Mouse (Mus musculus) hindbrain, embryonic 14.5 days (tissue): ENCODE data around the gene Exosc10. TPM values are rescaled to one million over a fixed set of nuclear protein-coding genes. Genes with fewer than 3 reads are reported as not detected.

Experiments used
- ATAC-seq: fragments of 200-750 bp; cut with Nextera tagmentation; 2 replicates; pipeline ENCODE4 v1.8.0; 2017; ENCODE audit warnings: moderate number of reproducible peaks, mild to moderate bottlenecking, moderate TSS enrichment, moderate library complexity; ENCODE audit not compliant: low FRiP score
- DNase-seq: peaks from one replicate; pipeline ENCODE4 v3.0.0-alpha.2; 2015; ENCODE audit warnings: low spot score
- H3K27ac ChIP-seq: fragments of 300-500 bp; sonication (generic); 2 replicates; pipeline ENCODE4 v1.5.1; 2014; ENCODE audit warnings: mild to moderate bottlenecking, moderate library complexity
- H3K27me3 ChIP-seq: fragments of 300-500 bp; sonication (generic); 2 replicates; pipeline ENCODE4 v1.6.1; 2014; ENCODE audit warnings: mild to moderate bottlenecking, low read length, mixed read lengths; ENCODE audit not compliant: control insufficient read depth, insufficient read depth
- H3K36me3 ChIP-seq: fragments of 300-500 bp; sonication (generic); replicated peaks from 2 replicates; pipeline ENCODE4 v1.6.1; 2014; ENCODE audit not compliant: control insufficient read depth, insufficient read depth
- H3K4me1 ChIP-seq: fragments of 300-500 bp; sonication (generic); replicated peaks from 2 replicates; pipeline ENCODE4 v1.6.1; 2014; ENCODE audit warnings: antibody characterized with exemption, low read length, mixed read lengths; ENCODE audit not compliant: control insufficient read depth, insufficient read depth
- H3K4me2 ChIP-seq: fragments of 300-500 bp; sonication (generic); replicated peaks from 2 replicates; pipeline ENCODE4 v1.6.1; 2014; ENCODE audit warnings: mild to moderate bottlenecking, moderate library complexity
- H3K4me3 ChIP-seq: fragments of 300-500 bp; sonication (generic); replicated peaks from 2 replicates; pipeline ENCODE4 v1.5.1; 2014; ENCODE audit warnings: mild to moderate bottlenecking, low read length
- H3K9ac ChIP-seq: fragments of 300-500 bp; sonication (generic); 2 replicates; pipeline ENCODE4 v1.6.1; 2014
- H3K9me3 ChIP-seq: fragments of 300-500 bp; sonication (generic); 2 replicates; pipeline ENCODE4 v1.6.1; 2016; ENCODE audit warnings: low read length; ENCODE audit not compliant: control insufficient read depth
- WGBS: fragments of 180-500 bp; shearing (Covaris S2); extraction: QIAGEN DNeasy Blood & Tissue Kit; methylation state at CpG from one replicate; pipeline ENCODE4 v1.1.7; 2014; 5-methylcytosine and 5-hydroxymethylcytosine counted together
- polyA plus RNA-seq: library from polyadenylated mRNA; unstranded; fragments of >200 nt; fragmentation: Nextera tagmentation; extraction: Ambion mirVana; gene quantifications from 2 replicates; pipeline ENCODE4 v1.2.1, GENCODE M21; 2014

Exosc10 gene
- polyA plus RNA-seq, 1 experiment from 2014 or later: 85.9 TPM

- DNase-seq (no peak), ATAC-seq (no peak)
- Histone ChIP-seq H3K4me2 (no peak overlapping the region), H3K27me3 (no peaks in the 10 kb centered on the region), H3K4me1 (peaks cover 6% of the 10 kb centered on the region), H3K36me3 (peaks cover 78% of the 10 kb centered on the region), H3K9ac (no peak overlapping the region), H3K4me3 (no peak overlapping the region), H3K9me3 (no peaks in the 10 kb centered on the region), H3K27ac (no peak overlapping the region)
- 95% methylated on average over 17 of the region's 17 CpGs for WGBS
Measured at GRCm38 (mm10) chr4:148562676-148563075, 4.4 kb downstream of the Exosc10 start.

DNA sequence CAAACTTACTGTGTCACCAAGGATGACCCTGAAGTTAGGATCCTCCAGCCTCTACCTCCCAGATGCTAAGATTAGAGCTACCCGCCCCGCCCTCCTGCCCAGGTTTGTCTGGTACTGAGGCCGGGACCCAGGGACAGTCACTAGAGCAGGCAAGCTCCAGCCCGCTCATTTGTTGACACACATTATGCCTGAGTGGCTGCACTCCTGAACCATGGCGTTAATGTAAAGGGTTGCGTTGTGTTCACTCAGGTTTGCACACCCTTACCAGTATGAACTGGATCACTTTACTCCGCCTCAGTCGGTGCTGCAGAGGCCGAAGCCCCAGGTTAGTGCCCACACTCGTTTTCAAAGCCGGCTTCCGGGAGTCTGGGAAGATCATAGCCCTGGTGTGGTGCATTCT lies 5.4 kb downstream of the Exosc10 start:
- H3K4me3 ChIP-seq: no peak overlapping the region
- no peaks in the 10 kb centered on the region for H3K9me3 ChIP-seq
- DNase-seq (no peak), ATAC-seq (no peak)
- H3K36me3 ChIP-seq: peaks cover 87% of the 10 kb centered on the region
- no peak overlapping the region for H3K27ac ChIP-seq
- H3K27me3 ChIP-seq: no peaks in the 10 kb centered on the region
- WGBS: 93% methylated on average over 12 of the region's 12 CpGs
- H3K4me1 ChIP-seq: peaks cover 6% of the 10 kb centered on the region
- H3K9ac ChIP-seq: no peak overlapping the region
- no peak overlapping the region for H3K4me2 ChIP-seq

- WGBS: 89% methylated on average over 10 of the region's 10 CpGs
- no peak for ATAC-seq
Measured at GRCm38 (mm10) chr4:148570138-148570537, 11.9 kb downstream of the Exosc10 start.

DNA sequence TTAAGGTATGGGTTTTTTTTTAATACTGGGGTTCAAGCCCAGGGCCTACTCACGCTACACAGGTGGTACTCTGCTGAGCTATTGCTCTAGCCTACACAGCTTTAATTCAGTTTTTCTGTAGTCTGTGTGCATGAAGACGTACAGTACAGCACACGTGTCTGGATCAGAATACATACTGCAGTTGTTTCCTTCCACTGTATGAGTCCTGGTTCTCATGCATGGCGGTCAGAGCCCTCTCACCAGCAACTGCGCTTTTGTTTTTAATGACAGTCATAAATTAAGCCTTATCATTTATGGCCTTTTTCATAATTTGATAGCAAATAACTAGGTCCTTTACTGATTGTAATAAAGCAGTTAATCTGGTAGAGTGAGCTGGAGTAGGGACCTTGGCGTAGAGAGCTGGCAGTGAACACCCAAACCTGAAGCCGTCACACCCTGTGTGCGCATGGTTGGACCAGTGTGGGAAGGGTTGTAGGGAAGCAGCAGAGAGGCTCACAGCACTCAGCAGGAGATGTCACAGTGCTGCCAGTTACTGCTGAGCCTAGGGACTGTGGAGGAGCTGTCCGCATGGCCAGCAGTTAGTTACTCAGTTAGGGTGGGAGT lies 12.6 kb downstream of the Exosc10 start:
- no peak overlapping the region for H3K27ac ChIP-seq
- no peak for ATAC-seq
- H3K27me3 ChIP-seq: no peaks in the 10 kb centered on the region
- H3K4me1 ChIP-seq: no peaks in the 10 kb centered on the region
- peaks cover 100% of the 10 kb centered on the region for H3K36me3 ChIP-seq
- H3K4me3 ChIP-seq: no peak overlapping the region
- H3K4me2 ChIP-seq: no peak overlapping the region
- H3K9me3 ChIP-seq: no peaks in the 10 kb centered on the region
- WGBS: 98% methylated on average over 9 of the region's 9 CpGs
- no peak overlapping the region for H3K9ac ChIP-seq
- no peak for DNase-seq

More at GRCm38 (mm10) chr4:148570138-148570537, 11.9 kb downstream of the Exosc10 start:
- DNase-seq: no peak
- no peak overlapping the region for H3K4me3 ChIP-seq
- no peaks in the 10 kb centered on the region for H3K9me3 ChIP-seq
- no peak overlapping the region for H3K9ac ChIP-seq
- no peak overlapping the region for H3K4me2 ChIP-seq
- H3K4me1 ChIP-seq: no peaks in the 10 kb centered on the region
- H3K36me3 ChIP-seq: peaks cover 100% of the 10 kb centered on the region
- no peak overlapping the region for H3K27ac ChIP-seq
- H3K27me3 ChIP-seq: no peaks in the 10 kb centered on the region

- Histone ChIP-seq H3K4me2 (no peak overlapping the region), H3K36me3 (peaks cover 100% of the 10 kb centered on the region), H3K4me3 (no peak overlapping the region), H3K9ac (no peak overlapping the region), H3K27me3 (no peaks in the 10 kb centered on the region), H3K9me3 (no peaks in the 10 kb centered on the region), H3K27ac (no peak overlapping the region), H3K4me1 (no peaks in the 10 kb centered on the region)
- DNase-seq (no peak), ATAC-seq (no peak)
- 96% methylated on average over 7 of the region's 7 CpGs for WGBS
Measured at GRCm38 (mm10) chr4:148573222-148573621, 15.0 kb downstream of the Exosc10 start.

DNA sequence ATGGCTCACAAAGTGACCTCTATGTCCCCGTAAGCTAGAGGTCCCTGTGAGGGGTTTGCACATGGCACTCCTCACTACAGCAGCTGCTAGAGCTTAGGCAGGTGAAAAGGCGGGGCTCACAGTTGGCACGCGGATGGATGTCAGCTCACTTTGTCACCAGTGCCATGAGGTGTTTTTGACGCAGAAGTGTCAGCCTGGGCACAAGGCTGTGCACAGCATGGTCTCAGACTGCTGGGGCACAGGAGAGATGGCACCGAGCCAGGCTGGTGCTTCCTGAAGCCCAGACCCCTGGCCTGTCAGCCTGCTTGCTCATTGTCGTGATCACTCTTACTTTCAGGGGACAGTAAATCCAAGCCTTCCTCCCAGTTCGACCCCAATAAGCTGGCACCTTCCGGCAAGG lies 22.5 kb downstream of the Exosc10 start:
- ATAC-seq (no peak), DNase-seq (no peak)
- Histone ChIP-seq H3K27me3 (no peaks in the 10 kb centered on the region), H3K36me3 (peaks cover 77% of the 10 kb centered on the region), H3K9ac (no peak overlapping the region), H3K4me2 (no peak overlapping the region), H3K4me3 (no peak overlapping the region), H3K9me3 (no peaks in the 10 kb centered on the region), H3K27ac (no peak overlapping the region), H3K4me1 (no peaks in the 10 kb centered on the region)
- 92% methylated on average over 9 of the region's 9 CpGs for WGBS

DNA sequence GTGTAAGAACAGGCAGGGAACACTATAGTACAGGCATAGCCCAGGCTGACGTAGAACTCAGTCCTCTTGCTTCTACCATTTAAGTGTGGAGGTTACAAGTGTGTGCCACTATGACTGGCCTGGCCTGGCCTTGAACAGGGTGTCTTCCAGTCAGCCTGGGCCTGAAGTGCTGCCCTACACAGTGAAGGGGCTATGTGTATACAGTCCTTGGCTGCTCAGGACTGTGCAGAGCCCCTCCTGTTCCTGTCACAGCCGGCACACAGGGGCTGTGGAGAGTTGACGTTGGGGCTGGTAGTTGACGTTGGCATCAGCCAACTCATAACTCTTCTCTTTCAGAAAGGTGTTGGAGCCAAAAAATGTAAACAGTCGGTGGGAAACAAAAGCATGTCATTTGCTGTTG lies 23.2 kb downstream of the Exosc10 start:
- Histone ChIP-seq H3K9ac (no peak overlapping the region), H3K4me1 (no peaks in the 10 kb centered on the region), H3K4me3 (no peak overlapping the region), H3K4me2 (no peak overlapping the region), H3K9me3 (no peaks in the 10 kb centered on the region), H3K36me3 (peaks cover 70% of the 10 kb centered on the region), H3K27me3 (no peaks in the 10 kb centered on the region), H3K27ac (no peak overlapping the region)
- WGBS: 93% methylated on average over 5 of the region's 5 CpGs
- DNase-seq (no peak), ATAC-seq (no peak)

DNA sequence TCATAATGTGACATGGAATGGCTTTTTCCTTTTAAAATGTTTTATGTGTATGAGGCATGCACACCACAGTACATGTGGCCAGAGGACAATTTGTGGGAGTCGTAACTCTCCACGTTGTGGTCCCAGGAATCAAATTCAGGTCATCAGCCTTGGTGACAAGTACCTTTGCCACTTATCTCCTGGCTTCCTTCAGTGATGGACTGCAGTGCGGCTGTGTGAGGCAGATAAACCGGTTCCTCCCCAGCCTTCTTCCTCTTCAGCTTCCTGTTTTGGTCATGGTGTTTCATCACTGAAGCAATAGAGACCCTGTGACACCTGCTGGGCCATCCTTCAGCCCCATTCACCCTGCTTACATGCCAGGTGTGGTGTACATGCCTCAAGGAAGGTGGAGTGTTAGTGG lies 25.0 kb downstream of the Exosc10 start:
- H3K36me3 ChIP-seq: peaks cover 52% of the 10 kb centered on the region

GRCm38 (mm10) chr4:148586648-148587047 lies 28.4 kb downstream of the Exosc10 start:
- Histone ChIP-seq H3K36me3 (peaks cover 18% of the 10 kb centered on the region), H3K4me3 (no peak overlapping the region), H3K9me3 (no peaks in the 10 kb centered on the region), H3K27ac (no peak overlapping the region), H3K4me2 (no peak overlapping the region), H3K27me3 (no peaks in the 10 kb centered on the region), H3K9ac (no peak overlapping the region), H3K4me1 (no peaks in the 10 kb centered on the region)
- 84% methylated on average over 9 of the region's 9 CpGs for WGBS
- ATAC-seq: no peak
- DNase-seq: no peak

More for the DNA sequence above, 25.0 kb downstream of the Exosc10 start:
- no peak overlapping the region for H3K4me2 ChIP-seq
- no peak overlapping the region for H3K27ac ChIP-seq
- no peaks in the 10 kb centered on the region for H3K4me1 ChIP-seq
- ATAC-seq (no peak), DNase-seq (no peak)
- WGBS: 80% methylated on average over 4 of the region's 4 CpGs
- no peaks in the 10 kb centered on the region for H3K27me3 ChIP-seq
- no peak overlapping the region for H3K9ac ChIP-seq
- no peak overlapping the region for H3K4me3 ChIP-seq
- no peaks in the 10 kb centered on the region for H3K9me3 ChIP-seq

DNA sequence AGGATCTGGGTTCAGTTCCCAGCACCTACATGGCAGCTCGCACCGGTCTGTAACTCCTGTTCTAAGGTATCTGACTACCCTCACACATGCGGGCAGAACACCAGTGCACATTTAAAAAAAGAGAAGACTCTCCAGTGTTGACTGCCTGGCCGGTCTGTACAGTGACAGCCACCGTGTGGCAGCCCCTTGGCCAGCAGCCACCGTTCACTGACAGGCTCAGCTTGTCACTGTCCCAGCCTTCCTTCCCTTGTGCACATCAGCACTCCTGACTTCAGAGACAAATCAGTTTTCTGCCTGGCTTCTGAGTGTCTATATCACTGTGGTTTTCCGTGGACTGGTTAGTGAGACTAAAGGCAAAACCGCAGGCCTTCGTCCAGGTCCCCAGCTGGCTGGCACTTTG lies 30.6 kb downstream of the Exosc10 start:
- H3K9me3 ChIP-seq: no peaks in the 10 kb centered on the region
- WGBS: 79% methylated on average over 9 of the region's 9 CpGs
- DNase-seq: no peak
- H3K4me2 ChIP-seq: no peak overlapping the region
- ATAC-seq: no peak
- no peak overlapping the region for H3K27ac ChIP-seq
- H3K9ac ChIP-seq: no peak overlapping the region
- no peaks in the 10 kb centered on the region for H3K27me3 ChIP-seq
- H3K4me1 ChIP-seq: peaks cover 12% of the 10 kb centered on the region
- H3K4me3 ChIP-seq: no peak overlapping the region
- peaks cover 7% of the 10 kb centered on the region for H3K36me3 ChIP-seq
